Mouse (Mus musculus): ENCODE results near the gene 2810408A11Rik. TPM values are rescaled to one million over a fixed set of nuclear protein-coding genes. Genes with fewer than 3 reads are reported as not detected.

Gene 2810408A11Rik
- total RNA-seq, 2 experiments from 2014 or later, result 0.59 TPM; not detected in 1

- DNase-seq, result no peak
- intact Hi-C loops (cut with DNase I), result no loop called here
These were observed 16.5 kb downstream of the 2810408A11Rik start for GRCm38 (mm10) chr11:69884240-69884639.

GRCm38 (mm10) chr11:69883527-69884151 is 17.1 kb downstream of the 2810408A11Rik start:
- DNase-seq, result no peak
- intact Hi-C loops (cut with DNase I), result no loop called here

- intact Hi-C loops (cut with DNase I), result no loop called here
- DNase-seq, result no peak
These were observed 17.7 kb downstream of the 2810408A11Rik start for GRCm38 (mm10) chr11:69883066-69883465.

GRCm38 (mm10) chr11:69881787-69882670 is 18.8 kb downstream of the 2810408A11Rik start:
- intact Hi-C loops (cut with DNase I), result no loop called here
- DNase-seq, result no peak

GRCm38 (mm10) chr11:69880853-69881603 is 19.8 kb downstream of the 2810408A11Rik start, which contains the start of gene Kctd11:
TSS of gene Kctd11 (minus strand) at chr11:69881406.
- intact Hi-C loops (cut with DNase I), result no loop called here
- DNase-seq, result peak; percentile 88 to 92

- intact Hi-C loops (cut with DNase I), result no loop called here
- peak in 1 of 2 experiments; percentile 62 for DNase-seq
These were observed 20.3 kb downstream of the 2810408A11Rik start for GRCm38 (mm10) chr11:69880506-69880852.

GRCm38 (mm10) chr11:69879711-69880110 is 21.1 kb downstream of the 2810408A11Rik start:
- intact Hi-C loops (cut with DNase I), result loop anchor here (5.0 to 10.0 kb wide), 3 partner anchors 77 to 225 kb away; partner anchors contain the start of genes Fgf11, Slc35g3 and Sox15

GRCm38 (mm10) chr11:69878952-69879351 is 21.8 kb downstream of the 2810408A11Rik start:
- no peak for DNase-seq
- intact Hi-C loops (cut with DNase I), result loop anchor here (5.0 to 10.0 kb wide), 3 partner anchors 77 to 224 kb away; partner anchors contain the start of genes Fgf11, Slc35g3 and Sox15

More at GRCm38 (mm10) chr11:69879711-69880110, 21.1 kb downstream of the 2810408A11Rik start:
- no peak for DNase-seq

- DNase-seq, result no peak
- intact Hi-C loops (cut with DNase I), result loop anchor here (5.0 to 10.0 kb wide), 3 partner anchors 76 to 224 kb away; partner anchors contain the start of genes Fgf11, Slc35g3 and Sox15
These were observed 22.4 kb downstream of the 2810408A11Rik start for GRCm38 (mm10) chr11:69878399-69878798.

- DNase-seq, result no peak
- intact Hi-C loops (cut with DNase I), result loop anchor here (2.0 to 10.0 kb wide), 4 partner anchors 76 to 223 kb away; partner anchors contain the start of genes Fgf11, Slc35g3 and Sox15
These were observed 22.9 kb downstream of the 2810408A11Rik start, which contains the start of gene Tmem95 for GRCm38 (mm10) chr11:69877878-69878277. TSS of gene Tmem95 (minus strand) at chr11:69878018.

- intact Hi-C loops (cut with DNase I), result loop anchor here (2.0 to 10.0 kb wide), 4 partner anchors 75 to 222 kb away; partner anchors contain the start of genes Fgf11, Slc35g3 and Sox15
- DNase-seq, result peak; percentile 81 to 83
These were observed 23.9 kb downstream of the 2810408A11Rik start for GRCm38 (mm10) chr11:69876867-69877266.

GRCm38 (mm10) chr11:69876186-69876585 is 24.6 kb downstream of the 2810408A11Rik start:
- intact Hi-C loops (cut with DNase I), result loop anchor here (2.0 to 10.0 kb wide), 4 partner anchors 74 to 221 kb away; partner anchors contain the start of genes Fgf11, Slc35g3 and Sox15
- DNase-seq, result no peak

GRCm38 (mm10) chr11:69872451-69872850 is 28.3 kb downstream of the 2810408A11Rik start:
- no peak for DNase-seq
- intact Hi-C loops (cut with DNase I), result loop anchor here (10.0 kb wide), 1 partner anchor 218 kb away; the partner anchor contains the start of gene Sox15

GRCm38 (mm10) chr11:69871822-69872221 is 29.0 kb downstream of the 2810408A11Rik start:
- no peak for DNase-seq
- intact Hi-C loops (cut with DNase I), result loop anchor here (10.0 kb wide), 1 partner anchor 217 kb away; the partner anchor contains the start of gene Sox15

GRCm38 (mm10) chr11:69870289-69871069 is 30.3 kb downstream of the 2810408A11Rik start:
- DNase-seq, result no peak
- intact Hi-C loops (cut with DNase I), result loop anchor here (10.0 kb wide), 1 partner anchor 216 kb away; the partner anchor contains the start of gene Sox15

GRCm38 (mm10) chr11:69867335-69867734 is 33.5 kb downstream of the 2810408A11Rik start:
- intact Hi-C loops (cut with DNase I), result no loop called here
- DNase-seq, result no peak

GRCm38 (mm10) chr11:69865561-69865960 is 35.2 kb downstream of the 2810408A11Rik start:
- intact Hi-C loops (cut with DNase I), result no loop called here
- no peak for DNase-seq

GRCm38 (mm10) chr11:69864138-69864860 is 36.5 kb downstream of the 2810408A11Rik start:
- intact Hi-C loops (cut with DNase I), result no loop called here
- no peak for DNase-seq

Data from gastrocnemius, postnatal 36 days (tissue).